Mouse (Mus musculus) lung, adult 2 months (tissue): Measurements from ENCODE around the gene Fut8. TPM values are rescaled to one million over a fixed set of nuclear protein-coding genes. Genes with fewer than 3 reads are reported as not detected.

Experiments used
- DNase-seq: peaks from one replicate; pipeline ENCODE4 v3.0.0; 2022
- H3K4me1 ChIP-seq: fragments of 200-500 bp; 2 replicates; pipeline ENCODE4 v1.6.1; 2011; ENCODE audit warnings: low read length; ENCODE audit not compliant: control insufficient read depth, insufficient read depth
- H3K4me3 ChIP-seq: fragments of 200-500 bp; replicated peaks from 2 replicates; pipeline ENCODE3; 2011; ENCODE audit warnings: low read depth, mild to moderate bottlenecking, control low read depth, low read length; ENCODE audit errors: extremely low read depth
- CTCF ChIP-seq: fragments of 200-500 bp; IDR thresholded peaks from 2 replicates; pipeline ENCODE4 v1.5.1; 2011; ENCODE audit warnings: mild to moderate bottlenecking, low read length, control low read depth; ENCODE audit not compliant: insufficient read depth
- POLR2A ChIP-seq: fragments of 200-500 bp; IDR thresholded peaks from 2 replicates; pipeline ENCODE4 v1.6.1; 2011; ENCODE audit warnings: low read depth, mild to moderate bottlenecking, control low read depth, low read length, borderline replicate concordance; ENCODE audit errors: extremely low read depth
- WGBS: fragments of 180-500 bp; shearing (Covaris S2); methylation state at CpG from one replicate; pipeline ENCODE4 v1.1.7; 2018; 5-methylcytosine and 5-hydroxymethylcytosine counted together
- polyA plus RNA-seq: library from polyadenylated mRNA; depleted of rRNA; stranded (reverse); fragments of >200 nt; gene quantifications from 2 replicates; pipeline ENCODE4 v1.2.3, GENCODE M21; 2012; rRNA removed

The Fut8 gene
- 9.4 and 12.4 TPM in 2 replicates for polyA plus RNA-seq

- no peak for TF ChIP-seq CTCF
- TF ChIP-seq POLR2A, result peak; percentile 47; the same call in 1 of the 2 replicates
- H3K4me3 ChIP-seq, result peak within 1 kb of the TSS; percentile 83
- H3K4me1 ChIP-seq, result peaks cover 2% of the 10 kb centered on the region
- WGBS, result under 1% methylated on average over 46 of the region's 46 CpGs
- peak; percentile 85 for DNase-seq
Observed at GRCm38 (mm10) chr12:77237950-77238530, at the start of gene Fut8. Gene Fut8, plus strand, starts transcription at chr12:77238125.

GRCm38 (mm10) chr12:77189161-77189560 is 48.8 kb upstream of the Fut8 start:
- TF ChIP-seq CTCF (no peak), POLR2A (no peak)
- Histone ChIP-seq H3K4me1 (0 out of 2 replicates have a peak, but pooled peaks cover 2% of the 10 kb centered on the region), H3K4me3 (no peak overlapping the region)
- no peak for DNase-seq
- WGBS, result 56% methylated on average over 4 of the region's 4 CpGs

DNA sequence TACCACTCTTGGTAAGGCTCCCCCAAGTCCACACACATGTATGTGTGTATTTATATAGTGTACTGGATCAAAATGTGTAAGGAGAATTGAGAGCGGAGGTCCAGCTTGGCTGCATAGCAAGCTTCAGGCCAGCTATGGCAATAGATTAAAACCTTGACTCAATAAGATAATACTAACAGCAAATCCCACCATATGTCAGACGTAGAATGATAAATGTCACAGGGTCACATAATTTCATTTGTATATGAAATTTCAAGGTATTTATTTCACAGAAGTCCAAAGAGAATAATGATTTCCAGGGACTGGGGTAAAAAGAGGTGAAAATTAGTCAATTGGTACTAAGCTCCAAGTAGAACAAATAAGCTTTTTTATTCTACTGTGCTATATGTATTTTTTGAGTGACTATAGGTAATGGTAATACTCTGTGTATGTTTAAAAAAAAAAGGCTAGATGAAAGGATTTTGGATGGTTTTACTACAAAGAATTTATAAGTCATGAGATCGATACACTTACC is 47.9 kb upstream of the Fut8 start:
- WGBS, result 84% methylated on average over 3 of the region's 3 CpGs
- no peak for TF ChIP-seq POLR2A
- TF ChIP-seq CTCF, result no peak
- no peak for DNase-seq
- Histone ChIP-seq H3K4me3 (no peak overlapping the region), H3K4me1 (0 out of 2 replicates have a peak, but pooled peaks cover 2% of the 10 kb centered on the region)

GRCm38 (mm10) chr12:77191478-77192271 is 46.2 kb upstream of the Fut8 start:
- TF ChIP-seq CTCF (no peak), POLR2A (no peak)
- Histone ChIP-seq H3K4me1 (0 out of 2 replicates have a peak, but pooled peaks cover 2% of the 10 kb centered on the region), H3K4me3 (no peak overlapping the region)
- no peak for DNase-seq
- WGBS, result 83% methylated on average over 9 of the region's 9 CpGs

GRCm38 (mm10) chr12:77192714-77193113 is 45.2 kb upstream of the Fut8 start:
- 0 out of 2 replicates have a peak, but pooled peaks cover 2% of the 10 kb centered on the region for H3K4me1 ChIP-seq
- TF ChIP-seq POLR2A, result no peak
- no peak for TF ChIP-seq CTCF
- DNase-seq, result no peak
- 59% methylated on average over 3 of the region's 3 CpGs for WGBS
- no peak overlapping the region for H3K4me3 ChIP-seq

- H3K4me3 ChIP-seq, result no peak overlapping the region
- peaks cover 2% of the 10 kb centered on the region; the same call in 1 of the 2 replicates for H3K4me1 ChIP-seq
- peak; percentile 29 for DNase-seq
- TF ChIP-seq POLR2A (no peak), CTCF (no peak)
- WGBS, result 32% methylated on average over 4 of the region's 4 CpGs
Observed at GRCm38 (mm10) chr12:77193225-77193716, 44.7 kb upstream of the Fut8 start.

- Histone ChIP-seq H3K4me1 (peaks cover 2% of the 10 kb centered on the region; the same call in 1 of the 2 replicates), H3K4me3 (no peak overlapping the region)
- no peak for TF ChIP-seq POLR2A
- TF ChIP-seq CTCF, result no peak
- WGBS, result 56% methylated on average over 2 of the region's 2 CpGs
- no peak for DNase-seq
Observed at GRCm38 (mm10) chr12:77195044-77195443, 42.9 kb upstream of the Fut8 start.

DNA sequence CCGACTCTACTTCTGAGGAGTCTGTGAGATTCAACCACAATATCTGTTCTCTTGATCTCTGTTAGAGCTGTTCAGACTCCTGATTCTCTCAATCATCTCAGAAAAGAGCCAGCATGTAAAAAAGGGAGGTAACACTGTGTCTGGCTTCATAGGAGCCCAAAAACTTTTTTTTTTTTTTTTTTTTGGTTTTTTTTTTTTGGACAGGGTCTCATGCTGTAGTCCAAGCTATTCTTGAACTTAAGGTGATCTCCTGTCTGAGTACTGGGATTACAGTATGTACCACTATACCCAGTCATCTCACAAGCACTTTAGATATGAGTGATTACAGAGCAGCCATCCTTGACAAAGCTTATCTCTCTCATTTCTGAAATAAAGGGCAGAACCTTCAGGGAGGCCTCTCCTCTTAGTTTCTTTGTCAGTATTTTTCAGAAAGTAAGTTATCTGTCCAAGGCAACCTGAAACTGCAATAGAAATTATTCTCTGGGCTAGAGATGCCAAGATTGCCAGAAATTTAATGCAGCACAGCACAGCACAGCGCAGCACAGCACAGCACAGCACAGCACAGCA is 41.3 kb upstream of the Fut8 start:
- DNase-seq, result no peak
- no peak for TF ChIP-seq CTCF
- no peak for TF ChIP-seq POLR2A
- H3K4me3 ChIP-seq, result no peak overlapping the region
- 94% methylated on average over 2 of the region's 2 CpGs for WGBS
- H3K4me1 ChIP-seq, result peaks cover 2% of the 10 kb centered on the region; the same call in 1 of the 2 replicates

DNA sequence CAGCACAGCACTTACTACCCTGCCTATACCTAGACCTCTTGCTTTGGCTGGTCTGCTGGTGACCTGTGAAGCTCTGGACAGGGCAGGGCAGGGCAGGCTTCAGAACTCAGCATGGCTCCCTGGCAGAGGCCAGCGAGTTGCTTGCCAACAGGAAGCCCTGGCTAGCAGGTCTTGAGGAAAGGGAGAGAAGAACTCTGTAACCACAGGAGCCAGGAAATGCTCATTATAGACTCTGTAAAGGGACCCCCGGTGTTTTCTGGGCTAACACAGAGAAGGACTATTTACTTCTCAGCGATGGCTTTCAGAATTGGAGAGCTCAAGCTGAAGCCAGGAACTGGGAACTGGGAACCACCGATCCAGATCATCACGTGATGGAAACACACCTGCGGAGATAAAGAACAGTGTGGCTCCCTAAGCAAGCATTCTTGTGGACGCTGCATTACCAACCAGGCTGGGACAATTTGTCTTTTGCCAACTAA is 40.8 kb upstream of the Fut8 start:
- no peak overlapping the region for H3K4me3 ChIP-seq
- no peak for TF ChIP-seq POLR2A
- no peak for TF ChIP-seq CTCF
- H3K4me1 ChIP-seq, result peaks cover 2% of the 10 kb centered on the region; the same call in 1 of the 2 replicates
- DNase-seq, result peak; percentile 47
- WGBS, result 38% methylated on average over 7 of the region's 7 CpGs

DNA sequence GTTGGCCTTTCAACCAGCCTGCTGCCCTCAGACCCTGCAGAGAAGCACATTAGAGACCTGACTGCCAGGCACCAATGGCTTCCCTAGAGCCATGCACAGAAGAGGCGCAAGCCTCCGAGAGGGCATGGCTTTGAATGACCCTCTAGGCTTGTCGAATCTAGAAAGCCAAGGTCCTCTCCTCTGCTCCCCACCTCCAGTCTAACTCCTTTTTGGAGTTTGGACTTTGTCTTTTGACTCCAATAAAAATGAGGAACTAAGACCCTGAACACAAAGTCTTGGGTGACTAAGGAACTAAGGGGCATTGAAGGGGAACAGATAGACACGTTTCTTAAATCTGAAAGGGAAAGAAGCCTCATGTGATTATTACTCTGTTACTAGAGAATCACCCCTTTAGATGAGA is 39.7 kb upstream of the Fut8 start:
- Histone ChIP-seq H3K4me1 (peaks cover 2% of the 10 kb centered on the region; the same call in 1 of the 2 replicates), H3K4me3 (no peak overlapping the region)
- TF ChIP-seq CTCF (no peak), POLR2A (no peak)
- 85% methylated on average over 4 of the region's 4 CpGs for WGBS
- no peak for DNase-seq
